Mouse (Mus musculus): ENCODE data around the gene Rrp15. TPM values are rescaled to one million over a fixed set of nuclear protein-coding genes. Genes with fewer than 3 reads are reported as not detected.

The Rrp15 gene
- total RNA-seq, 1 experiment from 2014 or later, result 26.9 TPM

DNA sequence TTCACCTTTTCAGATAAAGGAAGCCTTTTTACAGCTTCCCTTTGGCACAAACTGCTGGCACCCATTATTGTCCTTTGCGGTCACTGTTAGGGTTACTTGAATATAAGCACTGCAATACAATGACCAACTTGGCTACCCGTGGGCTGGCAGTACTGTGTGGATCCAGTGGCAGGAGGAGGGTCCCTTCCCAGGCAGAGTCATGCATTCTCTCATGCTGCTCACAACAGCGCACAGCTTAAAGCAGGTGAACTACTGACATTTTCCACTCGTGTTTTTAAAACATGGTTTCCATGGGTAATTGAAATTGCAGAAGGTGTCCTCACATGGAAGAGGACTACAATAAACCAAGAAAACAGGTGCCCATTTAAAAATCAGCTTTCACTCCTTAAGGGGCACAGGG, 34.9 kb downstream of the Rrp15 start:
- no peak for DNase-seq

DNA sequence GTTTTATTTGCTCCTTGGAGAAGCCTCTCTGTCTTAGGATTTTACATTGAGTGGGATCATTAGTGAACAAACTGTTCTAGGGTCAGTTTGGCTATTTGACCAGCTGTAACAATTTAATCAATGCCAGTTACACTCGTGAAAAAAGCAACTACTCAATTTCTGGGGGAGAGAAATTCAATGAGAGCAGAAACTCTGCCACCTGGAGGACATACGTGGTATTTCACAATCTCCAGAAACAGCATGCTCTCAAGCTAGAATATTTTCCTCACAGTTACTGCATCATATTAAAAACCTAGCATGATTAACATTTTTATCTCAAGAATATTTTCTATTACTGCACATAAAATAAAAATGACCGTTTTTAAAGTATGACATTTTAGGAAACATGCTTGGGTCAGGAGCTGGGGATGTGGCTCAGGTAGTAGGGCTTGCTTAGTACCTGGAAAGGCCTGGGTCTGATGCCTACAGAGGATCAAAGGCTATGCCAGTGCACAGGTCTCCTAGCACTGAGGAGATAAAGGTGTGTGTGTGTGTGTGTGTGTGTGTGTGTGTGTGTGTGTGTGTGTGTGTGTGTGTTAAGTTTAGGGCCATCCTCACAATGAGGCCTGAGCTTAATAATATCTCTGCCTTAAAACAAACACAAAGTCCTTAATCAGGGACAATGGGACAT, 36.2 kb downstream of the Rrp15 start:
- peak; percentile 31 for DNase-seq

DNA sequence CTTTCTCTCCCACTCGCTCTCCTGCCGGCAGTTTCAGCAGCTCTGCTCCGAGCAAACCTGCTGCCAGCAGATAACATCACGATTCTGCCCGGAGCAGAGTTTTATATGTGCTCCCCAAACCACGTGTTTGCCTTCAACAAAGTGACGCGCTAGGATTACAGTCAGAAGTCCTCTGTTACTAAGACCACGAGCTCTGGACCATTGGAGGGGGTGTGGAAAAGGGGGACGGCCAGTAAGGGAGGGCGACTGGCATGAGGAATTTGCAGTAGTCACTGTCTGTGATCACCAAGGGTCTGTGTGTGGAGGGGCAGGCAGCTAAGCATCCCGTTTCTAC, 43.3 kb downstream of the Rrp15 start, which contains the start of gene Tgfb2:
Gene Tgfb2 (minus strand): TSS at position 75 of the 334 bp plus-strand sequence.
- DNase-seq, result peak; percentile 18

DNA sequence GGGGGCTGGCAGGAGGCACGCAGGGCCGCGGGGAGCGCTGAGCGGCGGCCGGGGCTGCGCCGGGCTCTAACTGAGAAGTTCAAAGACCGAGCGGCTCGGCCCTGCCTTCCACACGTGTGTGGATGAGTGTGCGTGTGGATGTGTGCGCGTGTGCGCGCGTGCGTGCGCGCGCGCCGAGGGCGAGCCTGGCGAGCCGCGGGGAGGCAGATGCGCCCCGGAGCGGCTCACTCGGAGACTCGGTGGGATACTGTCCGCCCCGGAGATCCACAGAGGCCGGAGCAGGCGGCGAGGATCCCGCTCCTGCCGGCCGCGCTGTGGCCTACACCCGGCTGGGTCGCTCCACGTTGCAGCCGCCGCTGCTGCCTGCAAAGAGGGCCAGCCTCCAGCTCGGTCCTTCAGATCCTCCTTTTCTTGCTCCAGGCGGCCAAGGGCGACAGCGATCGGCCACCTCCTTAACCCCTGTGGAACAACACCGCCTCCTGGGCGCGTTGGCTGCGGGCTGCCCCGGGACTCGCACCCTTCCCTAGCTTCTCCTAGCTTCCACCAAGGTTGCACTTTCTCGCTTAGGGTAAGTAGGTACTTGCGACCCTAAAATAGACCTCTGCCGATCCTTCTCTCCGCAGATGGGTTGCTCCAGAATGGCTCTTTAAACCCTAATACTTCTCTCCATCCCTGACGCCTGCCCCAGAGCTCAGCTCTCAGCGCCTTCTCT, 43.8 kb downstream of the Rrp15 start:
- DNase-seq, result peak; percentile 79

DNA sequence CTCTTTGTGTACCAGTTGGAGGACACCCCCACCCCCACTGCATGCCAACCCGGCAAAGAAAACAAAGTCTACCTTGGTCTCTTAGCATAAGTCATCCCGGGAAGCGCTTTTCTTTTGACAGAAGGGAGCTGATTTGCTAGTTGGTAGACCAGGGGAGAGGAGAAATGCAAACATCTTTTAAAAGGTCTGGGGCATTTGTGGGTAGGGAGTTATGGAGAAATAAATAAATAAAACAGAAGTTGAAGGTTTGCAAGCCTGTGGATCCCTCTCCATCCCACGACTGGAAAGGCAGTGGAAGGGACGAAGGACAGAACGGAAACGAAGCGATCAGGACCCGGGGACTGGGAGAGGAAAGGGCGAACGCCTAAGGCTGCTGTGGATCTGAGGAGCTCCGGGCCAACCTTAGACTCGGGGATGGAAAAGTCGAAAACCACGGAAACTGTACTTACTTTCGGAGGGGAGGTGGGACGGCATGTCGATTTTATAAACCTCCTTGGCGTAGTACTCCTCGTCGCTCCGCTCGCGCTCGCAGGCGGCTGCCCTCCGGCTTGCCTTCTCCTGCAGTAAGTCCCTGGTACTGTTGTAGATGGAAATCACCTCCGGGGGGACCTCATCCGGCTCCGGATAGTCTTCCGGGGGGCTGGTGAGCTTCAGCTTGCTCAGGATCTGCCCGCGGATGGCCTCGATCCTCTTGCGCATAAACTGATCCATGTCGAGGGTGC, 45.0 kb downstream of the Rrp15 start:
- DNase-seq, result peak; percentile 35

DNA sequence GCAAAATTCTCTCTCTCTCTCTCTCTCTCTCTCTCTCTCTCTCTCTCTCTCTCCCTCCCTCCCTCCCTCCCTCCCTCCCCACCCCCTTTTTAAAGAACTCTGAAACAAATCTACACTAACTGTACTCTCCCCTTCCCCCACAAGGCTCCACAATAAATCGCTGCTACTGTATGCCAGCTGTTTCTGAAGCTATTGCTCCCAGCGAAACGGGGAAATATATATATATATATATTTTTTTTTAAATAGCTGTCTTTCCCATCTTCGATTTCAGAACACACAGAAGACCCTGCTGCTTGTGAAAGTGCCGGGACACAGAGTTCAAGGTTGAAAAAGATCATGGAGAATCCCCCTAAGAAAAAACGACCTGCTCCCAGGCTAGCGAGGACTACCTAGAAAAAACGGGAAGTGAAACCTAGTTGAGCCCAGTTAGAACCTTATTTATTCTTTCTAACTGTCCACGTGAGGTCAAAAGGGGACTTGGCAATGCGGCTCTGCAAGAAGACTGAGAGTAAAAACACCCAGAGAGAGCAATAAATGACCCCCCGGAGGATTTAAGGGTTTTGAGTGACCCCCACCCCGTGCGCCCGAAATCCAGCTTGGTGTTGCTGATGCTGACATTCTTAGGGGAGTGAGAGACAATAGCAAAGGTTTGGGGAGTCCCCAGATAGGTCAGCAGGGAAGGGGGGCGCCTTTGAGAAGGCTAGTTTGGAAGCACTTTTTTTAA, 45.7 kb downstream of the Rrp15 start:
- no peak for DNase-seq

DNA sequence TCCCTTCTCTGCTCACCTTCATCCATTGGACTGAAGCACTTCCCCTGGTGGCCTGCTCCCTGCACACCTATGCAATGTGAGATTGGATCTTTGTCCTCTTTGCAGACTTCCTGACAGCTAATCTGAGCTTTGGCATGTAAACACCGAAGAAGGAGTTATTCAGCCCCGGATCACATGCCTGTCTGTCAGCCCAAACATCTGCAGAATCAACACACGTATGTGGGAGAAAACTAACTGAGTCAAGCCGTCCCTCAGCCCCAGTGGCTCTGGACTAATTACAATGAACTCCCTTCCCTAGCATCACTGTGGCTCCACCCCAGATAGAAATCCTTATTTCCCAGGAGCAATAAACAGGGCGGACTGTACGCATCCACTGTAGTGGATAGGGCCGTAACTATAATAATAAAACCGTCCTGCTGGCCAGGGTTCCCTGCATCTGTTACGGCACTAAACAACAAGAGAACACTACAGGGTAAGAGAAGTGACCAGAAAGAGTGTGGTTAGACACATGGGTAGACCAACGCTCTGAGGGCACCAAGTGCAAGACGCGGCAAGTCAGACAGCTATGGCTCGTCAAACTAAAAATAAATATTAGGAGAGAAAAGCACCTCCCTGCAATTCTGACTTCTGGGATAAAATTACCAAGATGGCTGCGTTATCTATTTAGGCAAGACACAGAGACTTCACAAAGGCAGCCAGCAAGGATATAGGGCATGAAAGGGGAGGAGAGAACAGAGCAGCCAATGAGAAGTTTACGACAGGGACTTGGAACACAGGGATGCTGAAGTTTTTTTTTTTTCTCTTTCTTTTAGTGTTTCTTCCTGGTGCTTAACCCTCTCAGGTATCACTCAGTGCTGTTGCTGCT, 46.5 kb downstream of the Rrp15 start:
- DNase-seq, result no peak

DNA sequence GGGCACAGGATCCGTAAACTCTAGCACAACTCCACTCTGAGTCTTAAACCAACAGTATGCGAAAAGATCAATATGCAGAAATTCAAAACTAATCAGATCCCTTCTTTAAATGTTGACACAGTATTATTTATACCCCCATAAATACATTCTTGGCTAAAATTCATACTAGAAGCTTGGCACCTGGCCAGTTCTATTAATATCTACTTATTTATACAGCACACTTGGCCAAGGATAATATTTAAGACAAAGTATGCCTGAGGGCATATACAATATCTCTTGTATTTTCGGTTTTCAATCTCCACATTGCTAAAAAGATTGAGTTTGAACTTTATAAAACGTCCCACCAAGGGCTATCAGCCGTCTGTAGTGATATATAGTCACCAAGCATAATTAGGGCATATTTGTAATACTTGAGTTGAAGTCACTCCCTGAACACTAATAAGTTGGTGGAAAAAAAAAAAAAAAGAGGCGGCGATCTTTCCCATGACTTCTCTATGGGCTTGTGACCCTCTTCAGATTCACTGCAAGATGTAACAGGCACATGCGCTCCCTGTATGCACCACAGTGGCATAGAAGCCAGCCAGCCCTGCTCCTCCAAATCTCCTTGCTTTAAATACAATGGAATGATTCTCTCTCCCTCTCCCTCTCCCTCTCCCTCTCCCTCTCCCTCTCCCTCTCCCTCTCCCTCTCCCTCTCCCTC, 47.8 kb downstream of the Rrp15 start:
- no peak for DNase-seq

DNA sequence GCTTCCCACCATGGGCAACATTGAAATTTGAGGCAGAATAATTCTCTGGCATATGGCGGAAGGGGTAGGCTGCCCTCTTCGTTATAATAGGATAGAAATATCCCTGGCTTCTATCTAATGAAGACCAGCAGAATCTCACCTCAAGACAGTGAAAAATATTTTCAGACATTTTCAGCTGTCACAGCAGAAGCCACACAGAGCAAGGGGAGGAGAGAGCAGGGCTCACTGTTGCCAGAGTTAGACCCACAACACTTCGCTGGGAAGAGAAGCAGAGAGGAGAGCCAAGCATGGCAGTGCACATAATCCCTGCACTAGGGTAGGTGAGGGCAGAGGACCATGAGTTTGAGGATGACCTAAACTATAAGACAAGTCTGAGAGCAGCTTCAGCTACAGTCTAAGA, 48.7 kb downstream of the Rrp15 start:
- DNase-seq, result no peak

DNA sequence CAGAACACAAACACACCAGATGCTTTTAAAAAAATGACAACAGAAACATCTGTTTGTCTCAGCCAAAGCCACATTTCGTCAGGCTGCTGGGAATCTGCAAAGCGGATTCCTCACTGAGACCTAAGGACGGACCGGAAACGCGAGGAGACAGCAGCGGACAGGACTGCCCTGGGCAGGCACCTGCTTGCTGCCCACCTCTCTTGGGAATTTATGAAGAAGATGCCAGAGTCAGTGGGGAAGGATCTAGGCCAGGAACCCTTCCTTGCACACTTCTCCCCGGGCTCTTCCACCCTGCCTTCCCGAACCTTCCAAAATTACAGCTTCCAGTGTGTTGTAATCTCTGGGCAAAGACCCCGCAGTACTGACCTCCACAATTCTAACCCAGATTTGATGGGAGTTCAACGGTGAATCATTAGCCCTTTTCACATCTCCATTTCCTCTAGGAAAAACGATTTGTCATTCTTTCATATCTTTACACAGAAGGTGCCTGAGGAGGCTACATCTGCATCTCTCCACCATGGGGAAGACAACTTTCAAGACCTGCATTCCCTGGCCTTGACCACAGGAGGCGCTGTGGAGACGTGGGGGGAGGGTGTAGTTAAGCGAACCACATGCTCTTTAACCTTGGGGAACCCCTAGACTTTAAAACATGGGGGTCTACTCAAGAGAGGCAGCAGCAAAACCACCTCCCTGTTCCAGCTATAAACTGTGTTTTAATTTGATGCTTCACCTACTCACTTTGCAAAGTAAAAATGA, 50.4 kb downstream of the Rrp15 start:
- peak; percentile 13 for DNase-seq

DNA sequence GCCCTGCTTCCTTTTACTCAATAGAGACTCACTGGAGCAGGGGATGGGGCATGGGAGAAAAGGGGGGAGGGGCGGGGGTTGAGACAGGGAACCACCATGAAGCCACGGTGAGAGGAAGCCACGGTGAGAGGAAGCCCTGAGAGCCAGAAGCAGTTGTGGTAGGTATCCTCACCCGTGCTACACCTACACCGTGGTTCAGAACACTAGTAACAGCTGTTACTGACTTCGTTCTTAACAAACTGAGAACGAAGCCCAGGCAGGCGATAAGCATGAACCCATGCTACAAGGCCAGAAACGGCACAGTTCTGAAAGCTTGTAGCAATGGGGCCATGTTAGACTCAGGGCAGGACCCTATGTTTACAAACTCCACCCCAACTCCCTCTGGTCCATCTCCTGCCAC, 52.9 kb downstream of the Rrp15 start:
- no peak for DNase-seq

DNA sequence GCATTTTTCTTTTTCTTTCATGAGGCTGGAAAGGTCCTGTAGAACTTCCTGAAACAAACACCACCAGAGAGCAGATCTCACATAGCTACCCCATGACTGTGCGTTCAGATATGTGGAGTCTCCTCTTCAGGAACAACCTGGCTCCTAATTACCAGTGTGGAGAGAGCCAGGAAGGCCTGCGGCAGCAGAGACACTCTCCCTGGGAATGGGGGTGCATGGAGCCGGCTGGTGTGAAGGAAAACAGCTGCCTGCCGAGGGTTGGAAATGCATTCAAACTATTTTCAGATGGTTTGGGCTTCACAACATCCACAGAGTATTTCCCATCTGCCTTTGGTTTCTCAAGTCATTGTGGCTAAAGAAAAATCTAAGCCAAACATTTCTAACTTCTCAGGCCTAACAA, 53.8 kb downstream of the Rrp15 start:
- DNase-seq, result no peak

DNA sequence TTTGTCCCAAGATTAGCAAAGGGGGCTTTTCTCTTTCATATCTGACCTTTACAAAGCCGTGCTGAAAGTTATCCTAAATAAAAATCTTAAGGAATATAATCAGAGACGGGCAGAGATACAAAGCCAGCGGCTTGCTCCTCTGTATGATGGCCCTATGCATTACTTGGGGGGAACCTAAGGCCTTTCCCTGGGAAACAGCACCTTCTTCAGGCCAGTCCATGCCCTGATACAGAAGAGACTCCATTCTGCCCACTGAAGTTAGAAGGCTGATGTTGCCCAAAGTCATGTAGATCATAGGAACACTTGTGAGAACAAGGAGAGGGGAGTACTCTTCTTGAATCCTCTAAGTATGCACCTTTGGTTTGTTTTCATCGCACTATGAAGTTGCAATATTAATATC, 56.8 kb downstream of the Rrp15 start:
- DNase-seq, result no peak

DNA sequence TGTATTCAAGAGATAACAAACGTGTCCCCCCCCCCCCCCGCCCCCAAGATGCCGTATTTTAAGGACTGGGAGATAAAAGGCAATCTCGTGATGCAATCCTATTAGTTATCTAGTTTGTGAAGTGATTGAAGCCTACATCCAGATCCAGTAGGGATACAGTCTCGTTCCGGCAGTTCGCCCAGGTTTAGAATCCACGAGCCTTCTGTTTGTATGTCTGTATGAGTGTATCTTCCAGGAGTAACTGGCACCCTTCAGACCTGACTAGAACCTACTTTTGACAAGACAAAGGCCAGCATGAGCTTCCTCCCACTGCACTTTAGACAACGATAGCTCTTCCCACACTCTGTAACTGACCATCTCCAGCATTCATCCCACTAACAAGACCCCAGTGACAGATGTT, 57.5 kb downstream of the Rrp15 start:
- DNase-seq, result no peak

DNA sequence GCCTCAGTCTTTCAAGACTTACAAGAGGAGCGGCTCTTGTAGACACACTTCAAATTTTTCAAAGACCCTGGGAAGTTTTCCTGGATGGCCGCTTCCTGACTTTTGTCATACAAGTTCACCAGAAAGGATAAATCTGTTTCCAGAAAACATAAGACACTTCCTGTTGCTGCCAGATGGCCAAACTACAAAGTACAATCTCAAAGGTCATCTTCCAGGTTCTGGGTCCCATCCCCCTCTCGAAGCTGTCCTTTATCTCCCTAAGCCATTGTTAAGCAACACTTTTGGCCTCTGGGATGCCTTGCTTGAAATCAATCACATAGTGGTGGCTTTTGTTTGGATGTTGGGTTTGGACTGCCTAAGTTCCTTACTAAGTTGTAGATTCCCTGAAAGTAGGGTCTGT, 65.1 kb downstream of the Rrp15 start:
- no peak for DNase-seq

DNA sequence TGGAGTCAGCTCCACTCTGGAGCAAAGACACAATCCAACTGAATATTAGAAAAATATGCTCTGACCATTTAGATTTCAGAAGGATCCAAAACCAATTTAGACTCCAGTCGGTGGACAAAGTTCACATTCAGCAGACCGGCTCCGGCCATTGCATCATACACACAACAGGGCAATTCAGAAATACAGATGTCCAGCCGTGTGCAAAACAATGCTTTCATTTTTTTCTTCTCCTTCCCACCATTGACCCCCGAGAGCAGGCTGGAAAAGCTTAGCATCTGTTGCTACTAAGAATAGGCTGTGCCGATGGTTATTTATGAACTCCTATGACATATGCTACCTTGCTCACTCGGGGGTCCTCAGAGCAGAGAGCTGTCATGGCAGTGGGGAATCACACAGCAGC, 66.6 kb downstream of the Rrp15 start:
- DNase-seq, result no peak

DNA sequence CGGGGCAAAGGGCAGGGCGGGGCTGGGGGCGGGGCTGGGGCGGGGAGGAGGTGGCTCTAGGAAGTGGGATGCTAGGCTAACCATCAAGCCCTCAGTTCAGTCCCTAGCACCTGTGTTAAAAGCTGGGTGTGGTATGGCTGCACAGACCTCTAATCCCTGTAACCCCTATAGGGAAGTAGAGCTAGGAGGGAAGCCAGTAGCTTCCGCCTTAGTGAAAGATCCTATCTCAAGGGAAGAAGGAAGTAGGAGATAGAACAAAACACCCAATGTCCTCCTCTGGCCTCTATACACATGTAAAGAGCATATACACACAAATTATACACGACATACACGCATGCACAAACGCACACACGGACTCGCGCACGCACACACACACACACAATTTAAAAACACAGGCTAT, 71.5 kb downstream of the Rrp15 start:
- no peak for DNase-seq

DNA sequence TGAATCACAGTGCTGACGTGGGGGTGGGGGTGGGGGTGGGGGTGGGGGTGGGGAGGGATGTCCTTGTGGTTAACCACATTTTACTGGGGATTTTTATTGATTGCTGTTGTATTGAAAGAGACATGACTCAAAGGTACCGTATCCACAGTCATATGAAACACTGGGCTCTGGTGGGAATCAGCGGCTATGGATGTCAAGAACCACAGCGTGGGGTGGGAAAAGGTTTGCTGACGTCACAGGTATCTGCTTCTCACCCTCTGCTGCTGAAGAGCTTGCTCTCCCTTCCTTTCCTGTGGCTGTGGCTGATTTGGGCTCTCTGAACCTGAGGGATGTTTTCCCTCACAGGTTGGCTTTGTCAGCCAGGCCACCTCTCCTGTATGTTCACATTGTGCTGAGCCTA, 73.0 kb downstream of the Rrp15 start:
- no peak for DNase-seq

DNA sequence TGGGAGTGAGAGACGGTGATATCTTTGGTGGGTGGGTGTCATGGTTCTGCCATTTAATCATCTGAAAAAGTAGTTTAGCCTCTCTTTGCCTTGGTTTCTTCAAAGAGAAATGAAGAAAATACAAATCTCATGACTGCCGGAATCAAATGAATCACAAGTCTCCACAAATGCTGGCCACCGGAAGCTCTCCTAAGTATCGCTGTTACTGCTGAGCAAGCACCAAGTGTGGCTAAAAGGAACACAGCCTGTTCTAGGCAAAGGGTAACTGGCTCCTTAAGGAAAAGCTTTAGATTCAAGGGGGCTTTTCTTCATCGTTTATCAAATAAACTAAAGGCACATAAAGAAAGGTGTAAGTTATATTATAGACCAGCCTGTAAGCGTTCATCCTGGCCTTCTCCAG, 73.9 kb downstream of the Rrp15 start:
- no peak for DNase-seq

DNA sequence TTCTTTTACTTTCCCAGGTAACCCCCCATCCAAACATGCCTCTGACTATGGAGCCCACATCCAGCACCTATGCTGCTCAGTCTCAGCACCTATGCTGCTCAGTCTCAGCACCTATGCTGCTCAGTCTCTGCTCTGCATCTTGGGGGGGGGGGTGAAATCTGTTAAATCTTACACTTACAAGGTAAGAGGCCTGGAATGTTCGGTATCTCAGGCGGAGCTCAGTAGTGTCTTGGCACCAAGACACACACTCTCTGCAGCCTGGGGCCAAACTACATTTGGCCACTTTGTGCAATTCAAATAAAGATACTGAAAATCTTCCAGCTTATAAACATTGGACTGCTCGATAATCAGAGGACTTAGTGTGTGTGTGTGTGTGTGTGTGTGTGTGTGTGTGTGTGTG, 74.5 kb downstream of the Rrp15 start:
- no peak for DNase-seq

DNA sequence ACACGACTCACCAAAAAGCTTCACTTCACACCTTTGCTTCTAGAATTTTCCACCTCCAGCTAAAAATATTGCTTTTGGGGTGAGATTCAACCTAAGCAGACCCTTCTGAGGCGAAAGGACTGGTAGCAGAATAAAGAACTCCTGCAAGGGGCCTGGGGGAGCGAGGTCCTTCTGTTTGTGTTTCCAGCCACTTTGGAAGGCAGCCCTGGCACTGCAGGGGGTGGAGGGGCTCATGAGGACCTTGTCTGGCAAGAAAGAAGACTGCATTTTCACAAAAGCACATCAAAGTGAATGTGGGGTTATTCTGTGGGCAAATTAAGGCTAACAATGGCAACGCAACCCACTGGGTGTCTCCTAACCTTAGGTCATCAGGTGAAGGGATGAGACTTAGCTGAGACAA, 76.0 kb downstream of the Rrp15 start:
- DNase-seq, result no peak
